In the genomic region with DNA sequence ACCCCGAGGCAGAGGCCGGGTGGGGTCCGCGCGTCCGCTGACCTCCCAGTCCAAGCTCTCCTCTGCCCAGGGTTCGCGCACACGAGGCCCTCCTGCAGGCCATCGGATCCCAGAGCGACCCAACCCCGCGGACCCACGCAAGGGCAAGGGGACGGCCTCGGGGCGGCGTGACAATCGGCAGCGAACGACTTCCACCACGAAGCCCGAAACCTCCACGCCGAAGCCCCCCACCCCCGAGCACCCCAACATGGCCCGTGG, we compare ENCODE assay signal across 7 mouse cellular contexts. TPM values are rescaled to one million over a fixed set of nuclear protein-coding genes. Genes with fewer than 3 reads are reported as not detected.
DNase-seq lines count a peak whose midpoint lies in the region; ATAC-seq and TF ChIP-seq lines count a peak whose summit lies in the region.

No protein-coding gene starts in this region.

- WGBS in lung, postnatal 0 days, result 6% methylated on average over 27 of the region's 27 CpGs
- 12% methylated on average over 27 of the region's 27 CpGs for WGBS in forebrain, embryonic 12.5 days
- 5% methylated on average over 27 of the region's 27 CpGs for WGBS in limb, embryonic 13.5 days
- WGBS in stomach, embryonic 15.5 days, result 6% methylated on average over 27 of the region's 27 CpGs

- TF ChIP-seq EP300 in lung, postnatal 0 days (IDR thresholded peaks at IDR 0.05), result no peak

- H3K9me3 ChIP-seq in lung, postnatal 0 days (ENCODE audit: low read length), result no peaks in the 10 kb centered on the region
- H3K9me3 ChIP-seq in forebrain, embryonic 12.5 days, result no peaks in the 10 kb centered on the region
- no peaks in the 10 kb centered on the region for H3K9me3 ChIP-seq in limb, embryonic 13.5 days
- H3K9me3 ChIP-seq in stomach, embryonic 15.5 days, result no peaks in the 10 kb centered on the region

- H3K27me3 ChIP-seq in lung, postnatal 0 days (replicated peaks; ENCODE audit: insufficient read depth, low read length), result no peaks in the 10 kb centered on the region
- peaks cover 62% of the 10 kb centered on the region for H3K27me3 ChIP-seq in forebrain, embryonic 12.5 days
- H3K27me3 ChIP-seq in limb, embryonic 13.5 days, result peaks cover 29% of the 10 kb centered on the region
- no peaks in the 10 kb centered on the region; the same call in 1 of the 2 replicates for H3K27me3 ChIP-seq in stomach, embryonic 15.5 days (replicated peaks)

- no peak for TF ChIP-seq CTCF in lung, postnatal 0 days (IDR thresholded peaks at IDR 0.05)

- H3K27ac ChIP-seq in lung, postnatal 0 days (ENCODE audit: low read length), result no peak overlapping the region
- no peak overlapping the region for H3K27ac ChIP-seq in forebrain, embryonic 12.5 days
- H3K27ac ChIP-seq in limb, embryonic 13.5 days, result no peak overlapping the region
- no peak overlapping the region for H3K27ac ChIP-seq in stomach, embryonic 15.5 days

- no peak for DNase-seq in lung, postnatal 0 days (ENCODE audit: low spot score)
- no peak for DNase-seq in lung, postnatal 10 days
- DNase-seq in c-Kit-positive CD71-positive TER-119-positive erythroid progenitor cells, embryonic 14.5 days (ENCODE audit: low spot score), result no peak
- DNase-seq in frontal cortex, adult 2 months (ENCODE audit: extremely low spot score in 1 of 2, low spot score in 1 of 2), result no peak

- peak overlapping the region; percentile 82 for H3K4me2 ChIP-seq in lung, postnatal 0 days (replicated peaks; ENCODE audit: low read depth, low read length)
- H3K4me2 ChIP-seq in forebrain, embryonic 12.5 days, result peak overlapping the region; percentile 93
- H3K4me2 ChIP-seq in limb, embryonic 13.5 days (replicated peaks), result peak overlapping the region; percentile 95
- H3K4me2 ChIP-seq in stomach, embryonic 15.5 days, result peak overlapping the region; percentile 93

- peak; percentile 37 for ATAC-seq in lung, postnatal 0 days
- ATAC-seq in forebrain, embryonic 12.5 days (ENCODE audit: low FRiP score), result peak; percentile 63
- ATAC-seq in limb, embryonic 13.5 days (ENCODE audit: low FRiP score, low read depth), result peak; percentile 55; the same call in 1 of the 2 replicates
- ATAC-seq in stomach, embryonic 15.5 days (ENCODE audit: insufficient read depth, low FRiP score, low read depth), result peak; percentile 36; the same call in 1 of the 2 replicates

- peak overlapping the region; percentile 71 for H3K4me3 ChIP-seq in lung, postnatal 0 days (ENCODE audit: low read depth, low read length)
- H3K4me3 ChIP-seq in forebrain, embryonic 12.5 days (replicated peaks), result peak overlapping the region; percentile 68
- H3K4me3 ChIP-seq in limb, embryonic 13.5 days, result peak overlapping the region; percentile 74
- H3K4me3 ChIP-seq in stomach, embryonic 15.5 days (replicated peaks), result peak overlapping the region; percentile 71

- peak overlapping the region; percentile 57 for H3K9ac ChIP-seq in lung, postnatal 0 days (replicated peaks; ENCODE audit: low read depth)
- peak overlapping the region; percentile 77 for H3K9ac ChIP-seq in forebrain, embryonic 12.5 days
- H3K9ac ChIP-seq in limb, embryonic 13.5 days, result peak overlapping the region; percentile 84
- peak overlapping the region; percentile 67 for H3K9ac ChIP-seq in stomach, embryonic 15.5 days

- H3K4me1 ChIP-seq in lung, postnatal 0 days (ENCODE audit: insufficient read depth, low read depth, low read length), result peaks cover 3% of the 10 kb centered on the region; the same call in 1 of the 2 replicates
- H3K4me1 ChIP-seq in forebrain, embryonic 12.5 days, result peaks cover 13% of the 10 kb centered on the region; the same call in 1 of the 2 replicates
- H3K4me1 ChIP-seq in limb, embryonic 13.5 days, result peaks cover 20% of the 10 kb centered on the region; the same call in 1 of the 2 replicates
- peaks cover 13% of the 10 kb centered on the region; the same call in 1 of the 2 replicates for H3K4me1 ChIP-seq in stomach, embryonic 15.5 days

- no peaks in the 10 kb centered on the region for H3K36me3 ChIP-seq in lung, postnatal 0 days (ENCODE audit: insufficient read depth, low read length)
- H3K36me3 ChIP-seq in forebrain, embryonic 12.5 days (replicated peaks), result no peaks in the 10 kb centered on the region
- no peaks in the 10 kb centered on the region for H3K36me3 ChIP-seq in limb, embryonic 13.5 days
- no peaks in the 10 kb centered on the region for H3K36me3 ChIP-seq in stomach, embryonic 15.5 days

RNA-seq across cellular contexts. Expression of a gene that starts 0.3 kb away (rescaled TPM):
- 15.2 and 17.7 TPM in 2 replicates for polyA plus RNA-seq in lung, postnatal 0 days (2015; fragmentation: Nextera tagmentation; extraction: Ambion mirVana)
- 2.8 and 3.1 TPM in 2 replicates for polyA plus RNA-seq in forebrain, embryonic 12.5 days (2016; fragmentation: Nextera tagmentation; extraction: Ambion mirVana)
- 8.9 and 11.5 TPM in 2 replicates for polyA plus RNA-seq in limb, embryonic 13.5 days (2015; fragmentation: Nextera tagmentation; extraction: Ambion mirVana)
- polyA plus RNA-seq in stomach, embryonic 15.5 days (2015; fragmentation: Nextera tagmentation; extraction: Ambion mirVana), result 5.8 and 7.3 TPM in 2 replicates
- polyA plus RNA-seq in frontal cortex, adult 2 months (2012; rRNA removed), result 46.2 and 46.6 TPM in 2 replicates

RNA-seq across cellular contexts. Expression of a gene that starts 35.3 kb away (rescaled TPM):
- polyA plus RNA-seq in lung, postnatal 0 days (2015; fragmentation: Nextera tagmentation; extraction: Ambion mirVana), result 116 and 126 TPM in 2 replicates
- 140 and 142 TPM in 2 replicates for polyA plus RNA-seq in forebrain, embryonic 12.5 days (2016; fragmentation: Nextera tagmentation; extraction: Ambion mirVana)
- polyA plus RNA-seq in limb, embryonic 13.5 days (2015; fragmentation: Nextera tagmentation; extraction: Ambion mirVana), result 156 and 174 TPM in 2 replicates
- 147 and 164 TPM in 2 replicates for polyA plus RNA-seq in stomach, embryonic 15.5 days (2015; fragmentation: Nextera tagmentation; extraction: Ambion mirVana)
- 63.2 and 66.1 TPM in 2 replicates for polyA plus RNA-seq in frontal cortex, adult 2 months (2012; rRNA removed)

RNA-seq across cellular contexts. Expression of a gene that starts 37.3 kb away (rescaled TPM):
- 0.10 and 0.17 TPM in 2 replicates for polyA plus RNA-seq in lung, postnatal 0 days (2015; fragmentation: Nextera tagmentation; extraction: Ambion mirVana)
- 14.9 and 22.6 TPM in 2 replicates for polyA plus RNA-seq in forebrain, embryonic 12.5 days (2016; fragmentation: Nextera tagmentation; extraction: Ambion mirVana)
- 0.25 and 0.31 TPM in 2 replicates for polyA plus RNA-seq in limb, embryonic 13.5 days (2015; fragmentation: Nextera tagmentation; extraction: Ambion mirVana)
- 1.9 and 3.1 TPM in 2 replicates for polyA plus RNA-seq in stomach, embryonic 15.5 days (2015; fragmentation: Nextera tagmentation; extraction: Ambion mirVana)
- polyA plus RNA-seq in frontal cortex, adult 2 months (2012; rRNA removed), result 202 and 203 TPM in 2 replicates
